Mouse (Mus musculus): ENCODE results near the gene Arfip1.

- no peak for TF ChIP-seq EP300 (IDR thresholded peaks at IDR 0.05; ENCODE audit: insufficient read depth, low read depth, low read length)
- no peak for TF ChIP-seq POLR2A (IDR thresholded peaks at IDR 0.05; ENCODE audit: insufficient read depth, low read depth, low read length)
Observed at GRCm38 (mm10) chr3:84615050-84615855, 32.8 kb upstream of the Arfip1 start.
